Mouse (Mus musculus) lung, postnatal 0 days (tissue): ENCODE measurements around the gene Hspb3.

Experiments used
- CTCF ChIP-seq: IDR thresholded peaks from 2 replicates; pipeline ENCODE4 v1.5.1; 2016; ENCODE audit warnings: antibody characterized with exemption, mild to moderate bottlenecking
- EP300 ChIP-seq: IDR thresholded peaks from 2 replicates; pipeline ENCODE4 v1.6.1; 2016; ENCODE audit warnings: antibody characterized with exemption, mild to moderate bottlenecking, control low read depth

DNA sequence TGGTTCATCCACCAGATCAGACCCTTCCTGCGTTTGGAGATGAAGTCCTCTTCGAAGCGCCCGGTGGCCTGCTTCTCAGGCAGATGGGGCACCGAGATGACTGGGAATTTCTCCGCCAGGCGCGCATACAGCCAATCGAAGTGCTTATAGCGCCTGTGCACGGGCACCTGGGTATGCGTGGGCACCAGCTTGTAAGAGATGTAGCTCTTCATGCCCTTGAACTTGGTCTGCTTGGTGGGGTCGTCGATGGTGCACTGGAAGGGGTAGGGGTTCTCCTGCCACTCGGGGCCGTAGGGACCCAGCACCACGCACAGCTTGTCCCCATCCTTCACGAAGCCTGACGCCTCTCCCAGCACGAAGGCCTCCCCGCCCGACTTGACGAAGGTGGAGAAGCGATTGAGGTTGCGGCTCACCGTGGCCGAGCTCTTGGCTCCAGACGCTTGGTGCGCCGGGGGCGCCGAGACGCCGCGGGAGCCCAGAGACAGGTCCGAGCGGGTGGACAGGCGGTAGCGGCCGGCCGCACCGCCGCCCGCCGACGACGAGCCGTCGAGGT lies 46.1 kb downstream of the Hspb3 start:
- no peak for TF ChIP-seq CTCF
- TF ChIP-seq EP300 = no peak
